Mouse (Mus musculus) kidney, postnatal 14 days (tissue): ENCODE data around the gene Wapl.

ENCODE experiments used
- DNase-seq: peaks from one replicate; pipeline ENCODE4 v3.0.0; 2022; ENCODE audit warnings: mixed read lengths

The Wapl gene

DNA sequence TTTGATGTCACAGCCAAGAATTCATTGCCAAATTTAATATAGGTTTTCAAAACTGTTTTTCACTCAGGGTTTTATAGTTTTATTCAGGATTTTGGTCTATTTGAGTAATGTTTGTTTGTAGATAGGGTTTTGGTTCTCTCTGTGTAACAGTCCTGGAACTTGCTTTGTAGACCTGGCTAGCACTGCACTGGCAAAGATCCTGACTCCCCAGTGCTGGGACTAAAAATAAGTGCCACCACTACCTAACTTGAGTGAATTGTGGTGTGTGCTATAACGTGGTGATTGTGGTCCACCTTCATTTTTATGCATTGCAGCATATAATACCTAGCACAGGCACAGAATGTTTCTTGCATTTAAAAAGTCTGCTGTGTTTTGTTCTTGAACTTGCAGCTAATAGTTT lies 23.6 kb downstream of the Wapl start:
- DNase-seq, result no peak

DNA sequence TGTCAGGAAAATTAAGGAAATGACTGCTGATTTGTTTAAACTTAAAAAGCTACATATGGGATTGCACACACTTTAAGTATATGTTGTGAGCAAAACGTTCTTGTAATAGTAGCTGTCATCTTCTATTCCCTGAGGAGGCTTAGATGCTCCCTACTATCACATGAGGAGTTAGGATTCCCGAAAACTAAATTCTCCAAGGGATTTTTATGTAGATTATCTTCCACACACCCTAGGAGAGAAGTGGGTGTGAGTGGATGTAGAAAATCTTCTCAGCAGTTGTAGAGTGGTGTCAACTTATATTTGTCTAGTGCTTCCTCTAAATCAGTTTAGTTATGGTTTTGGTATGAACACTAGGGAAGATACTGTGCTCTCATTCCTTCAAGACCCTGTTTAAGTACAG lies 36.5 kb downstream of the Wapl start:
- no peak for DNase-seq

DNA sequence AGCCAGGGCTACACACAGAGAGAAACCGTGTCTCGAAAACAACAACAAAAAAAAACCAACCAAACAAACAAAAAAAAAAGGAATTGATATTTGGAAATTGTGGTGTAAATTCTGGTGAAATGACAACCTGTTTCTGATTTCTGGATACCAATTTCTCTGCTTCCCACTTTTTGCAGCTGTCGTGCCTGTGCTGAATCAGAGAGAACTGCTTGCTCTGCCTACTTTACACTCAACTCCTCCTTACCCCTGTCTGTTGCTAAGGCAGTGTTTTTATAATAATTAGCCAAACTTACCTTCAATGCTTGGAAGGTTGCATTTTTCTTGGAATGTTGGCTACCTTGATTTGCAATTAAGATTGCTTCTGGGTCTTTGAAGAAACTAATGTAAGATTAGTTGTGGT lies 38.3 kb downstream of the Wapl start:
- DNase-seq, result peak; percentile 8

DNA sequence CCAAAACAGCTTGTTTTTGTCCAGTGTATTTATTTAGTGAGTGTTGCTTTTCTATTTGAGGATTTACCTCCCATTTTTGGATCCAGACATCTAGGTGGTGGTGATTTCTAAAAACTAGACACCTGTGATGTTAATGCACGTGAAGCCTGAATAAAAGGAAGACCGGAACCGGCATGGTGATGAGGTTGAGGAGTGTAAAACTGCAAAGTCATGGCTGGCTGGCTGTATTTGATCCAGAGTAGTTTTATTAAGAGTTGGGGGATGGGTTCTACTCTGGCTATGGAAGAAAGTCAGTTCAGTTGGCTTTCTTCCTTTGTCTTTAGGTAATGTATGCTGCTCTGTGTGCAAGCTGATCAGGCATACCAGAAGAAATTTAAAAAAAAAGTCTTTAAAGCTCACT lies 39.1 kb downstream of the Wapl start:
- DNase-seq, result peak; percentile 5

DNA sequence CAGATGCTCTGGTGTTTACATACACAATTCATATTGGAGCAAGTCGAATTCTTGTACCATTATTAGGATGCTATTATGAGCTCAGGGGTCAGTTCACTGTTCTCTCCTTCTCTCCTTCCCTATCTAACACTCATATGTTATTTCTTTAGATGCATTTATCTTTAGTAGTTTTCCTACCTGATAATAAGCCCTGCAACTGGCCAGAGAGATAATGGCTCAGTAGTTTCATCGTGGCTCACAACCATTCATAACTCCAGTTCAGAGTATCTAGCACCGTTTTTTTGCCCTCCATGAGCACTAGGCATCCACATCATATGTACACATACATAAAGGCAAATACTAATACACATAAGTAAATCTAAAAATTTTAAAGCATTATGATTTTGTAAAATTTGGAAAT lies 44.4 kb downstream of the Wapl start:
- DNase-seq, result no peak

DNA sequence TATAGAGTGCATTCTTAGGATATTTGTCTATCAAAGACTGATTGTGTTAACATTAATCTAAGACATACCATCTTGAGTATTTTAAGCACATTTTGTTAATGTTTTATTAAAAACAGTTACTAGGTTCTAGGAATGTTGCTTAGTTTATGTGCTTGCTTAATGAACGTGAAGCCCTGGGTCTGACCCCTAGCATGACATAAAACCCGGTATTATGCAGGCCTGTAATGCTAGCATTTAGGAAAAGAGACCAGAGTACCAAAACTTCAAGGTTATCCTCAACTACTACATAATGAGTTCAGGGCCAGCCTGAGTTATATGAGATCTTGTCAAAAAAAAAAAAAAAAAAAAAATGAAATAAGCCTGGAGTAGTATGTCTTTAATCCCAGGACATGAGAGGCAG lies 54.0 kb downstream of the Wapl start:
- DNase-seq, result peak; percentile 16

DNA sequence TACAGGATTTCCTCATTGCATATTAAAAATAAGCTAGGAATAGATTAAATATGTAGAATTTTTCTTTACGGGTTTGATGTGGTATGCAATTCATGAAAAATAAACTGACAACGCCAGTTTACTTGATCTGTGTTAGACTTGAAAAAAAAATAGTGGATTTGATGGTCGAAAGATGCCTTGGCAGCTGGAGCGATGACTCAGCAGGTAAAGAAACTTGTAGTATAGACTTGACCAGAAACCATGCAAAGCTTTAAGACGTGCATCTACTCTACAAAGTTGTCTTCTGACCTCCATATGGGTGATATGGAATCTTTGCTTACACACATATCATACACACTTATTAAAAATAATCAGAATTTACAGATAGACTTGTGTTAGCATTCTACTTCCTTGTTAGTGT lies 61.7 kb downstream of the Wapl start:
- DNase-seq, result no peak

DNA sequence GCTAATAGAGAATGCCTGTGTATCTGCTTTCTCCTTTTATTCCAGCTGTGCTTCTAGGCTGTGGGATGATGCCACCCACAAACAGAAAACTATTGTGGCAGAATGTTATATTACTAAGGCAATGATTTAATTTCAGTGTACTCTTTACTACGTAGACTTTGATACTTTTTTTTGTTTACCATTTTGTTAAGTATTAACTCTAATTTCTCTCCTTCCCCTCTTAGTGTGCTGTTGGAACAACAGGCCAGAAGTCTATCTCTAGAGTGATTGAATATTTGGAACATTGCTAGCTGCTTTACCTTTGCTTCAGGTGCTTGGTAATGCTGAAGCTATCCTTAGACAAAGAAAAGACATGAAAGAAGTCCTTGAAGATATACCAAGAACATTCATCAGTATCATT lies 71.7 kb downstream of the Wapl start:
- no peak for DNase-seq

DNA sequence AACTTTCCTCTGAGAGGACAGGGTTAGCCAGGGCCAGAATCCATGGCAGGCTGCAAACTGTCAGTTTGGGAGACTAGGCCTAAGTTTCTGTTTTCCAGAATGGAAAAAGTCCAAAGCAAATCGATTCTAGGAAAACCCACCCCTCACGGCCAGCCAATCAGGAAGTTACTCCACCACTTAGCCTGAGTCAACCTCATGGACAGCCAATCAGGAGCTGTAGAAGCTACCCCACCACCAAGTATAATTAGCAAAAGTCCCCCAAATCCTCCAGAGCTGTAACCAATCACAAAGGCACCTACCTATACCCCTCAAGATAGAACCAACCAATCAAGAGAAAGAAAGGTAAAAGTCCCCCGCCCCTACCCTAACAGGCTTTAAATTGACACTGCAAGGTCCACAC lies 82.0 kb downstream of the Wapl start:
- no peak for DNase-seq

DNA sequence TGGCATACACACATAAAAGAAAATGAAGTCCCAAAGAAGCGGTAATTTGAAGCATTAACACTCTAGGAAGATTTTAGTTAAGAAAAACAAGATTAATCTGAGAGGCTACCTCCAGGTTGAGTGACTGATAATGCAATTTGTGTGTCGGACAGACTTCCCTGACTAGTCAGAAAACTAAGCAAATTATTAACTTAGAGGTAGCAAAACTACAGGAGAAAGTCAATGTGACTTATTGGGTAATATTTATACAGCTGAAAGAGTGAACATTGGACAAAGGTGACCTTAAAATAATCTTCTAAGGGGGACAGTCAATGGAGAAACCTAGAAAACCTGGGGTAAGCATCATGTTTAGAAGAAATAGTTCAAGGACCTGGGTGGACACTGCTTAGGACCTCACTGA lies 86.2 kb downstream of the Wapl start:
- DNase-seq, result no peak

DNA sequence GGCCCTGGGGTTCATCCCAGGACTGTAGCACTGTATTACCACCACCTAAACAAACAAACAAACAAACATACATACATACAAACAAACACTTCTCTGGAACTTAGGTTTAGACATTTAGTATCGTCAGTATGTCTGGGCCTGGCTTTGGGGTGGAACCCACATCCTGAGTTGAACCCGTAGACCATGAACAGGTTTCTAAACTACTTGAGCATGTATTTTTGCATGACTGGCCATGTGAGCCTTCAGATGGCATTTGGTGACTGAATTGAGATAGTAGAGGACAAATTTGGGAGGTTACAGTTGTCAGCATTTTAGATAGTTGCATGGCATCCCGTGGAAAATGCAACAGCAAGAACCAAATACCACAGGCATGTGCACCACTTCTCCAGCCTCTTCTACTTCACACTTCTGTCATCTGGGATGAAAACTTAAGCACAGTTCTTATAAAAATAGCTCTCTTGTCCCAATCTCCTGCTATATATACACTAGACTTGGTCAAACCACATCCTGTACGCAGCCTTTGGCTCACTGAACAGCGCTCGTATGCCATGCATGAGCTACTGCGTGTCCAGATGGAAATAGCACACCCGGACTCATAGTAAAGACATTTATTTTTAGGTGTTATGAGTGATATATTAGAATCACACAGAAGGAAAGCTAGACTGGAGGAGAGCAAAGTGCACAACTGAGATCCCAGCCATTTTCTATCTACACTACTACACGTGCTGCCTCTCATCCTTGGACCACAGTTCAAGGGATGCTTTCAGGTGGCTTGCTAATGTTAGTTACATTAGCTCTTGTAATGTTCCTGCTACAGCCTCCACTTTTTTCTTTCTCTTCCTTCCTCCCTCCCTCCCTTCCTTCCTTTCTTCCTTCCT lies 87.6 kb downstream of the Wapl start:
- no peak for DNase-seq

DNA sequence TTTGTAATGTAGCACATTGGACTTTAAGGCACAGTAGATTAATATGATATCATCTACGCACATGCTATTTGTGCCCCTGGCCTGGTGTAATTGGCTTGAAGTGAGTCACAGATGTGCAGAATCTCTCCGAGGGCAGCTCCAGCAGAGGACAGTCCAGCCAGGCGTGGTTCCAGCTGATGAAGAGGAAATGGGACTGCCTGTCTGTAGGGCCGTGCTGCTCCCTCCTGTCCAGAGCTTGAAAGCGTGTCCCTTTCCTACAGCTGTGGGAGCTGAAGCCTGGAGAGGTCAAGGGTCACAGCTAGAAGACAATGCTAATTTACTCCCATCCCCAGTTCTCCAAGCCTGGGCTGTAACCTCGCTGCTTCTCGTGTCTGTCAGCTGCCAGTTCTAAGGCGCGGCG lies 89.0 kb downstream of the Wapl start:
- no peak for DNase-seq

DNA sequence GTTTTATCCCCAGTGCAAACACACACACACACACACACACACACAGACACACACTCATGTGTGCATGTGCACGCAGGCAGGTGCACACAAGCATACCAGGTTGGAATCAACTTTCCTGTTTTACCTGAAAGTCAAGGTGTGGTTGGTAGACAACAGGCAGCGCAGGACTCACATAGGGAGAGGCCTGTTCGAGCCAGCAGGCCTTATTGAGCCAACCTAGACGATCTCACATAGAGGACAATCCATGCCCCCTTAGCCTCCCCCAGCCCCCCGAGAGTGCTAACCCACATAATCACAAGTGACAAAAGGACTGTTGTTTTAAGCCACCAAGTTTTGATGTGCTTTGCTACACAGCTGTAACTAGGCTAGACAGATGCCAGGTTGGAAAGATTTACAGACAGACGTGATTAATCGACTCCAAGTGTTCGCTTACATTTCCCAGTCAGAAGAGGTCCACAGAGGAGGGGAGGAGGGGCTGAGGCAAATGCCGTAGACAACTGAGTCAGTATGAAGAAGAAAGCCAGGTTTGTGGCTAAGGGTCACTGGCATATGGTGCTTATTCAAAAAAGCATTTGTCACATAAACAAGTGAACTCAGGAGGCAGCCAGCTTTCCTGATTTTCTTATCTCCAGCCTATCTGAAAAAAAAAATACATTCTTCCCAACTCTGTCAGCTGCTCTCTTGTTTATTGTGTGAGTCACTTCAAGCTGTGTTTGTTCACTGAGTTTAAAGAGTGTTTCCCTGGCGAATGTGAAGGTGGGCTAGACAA lies 90.2 kb downstream of the Wapl start:
- no peak for DNase-seq

DNA sequence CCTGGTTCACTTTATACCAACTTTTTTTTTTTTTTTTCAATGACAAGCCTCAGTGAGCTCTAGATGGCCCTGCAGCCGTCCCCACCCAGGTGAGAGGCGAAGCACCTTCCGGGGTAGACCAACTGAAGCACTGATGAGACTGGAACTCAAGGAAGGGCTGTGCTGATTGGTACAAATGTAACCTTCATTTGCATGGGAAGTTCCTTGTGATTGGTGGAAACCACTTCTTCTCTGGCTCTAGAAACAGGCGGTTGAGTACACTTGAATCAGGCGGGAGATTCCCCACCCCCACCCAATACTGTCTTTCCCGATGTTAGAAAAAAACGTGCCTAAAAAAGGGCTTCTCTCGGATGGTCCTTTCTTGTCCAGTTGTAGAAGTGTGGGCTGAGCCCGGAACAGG lies 91.2 kb downstream of the Wapl start:
- no peak for DNase-seq

DNA sequence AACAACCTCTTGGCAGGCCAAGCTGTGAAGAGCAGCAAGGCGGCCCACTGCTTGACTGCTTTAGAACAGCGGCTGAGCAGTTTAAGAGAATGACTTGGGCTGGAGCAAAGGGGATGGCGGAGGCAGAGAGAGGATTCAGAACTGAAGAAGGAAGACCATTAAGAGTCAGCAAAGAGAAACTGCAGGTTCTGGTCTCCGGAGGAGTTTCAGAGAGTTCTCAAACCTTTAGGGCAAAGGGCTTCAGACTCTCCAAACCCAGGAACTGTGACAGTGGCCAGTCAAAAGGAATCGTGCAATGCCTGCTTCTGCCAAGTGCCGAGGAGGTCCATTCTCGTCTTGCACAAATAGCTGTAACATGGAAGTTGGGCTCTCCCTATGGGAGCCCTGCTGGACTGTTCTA lies 91.7 kb downstream of the Wapl start:
- no peak for DNase-seq

DNA sequence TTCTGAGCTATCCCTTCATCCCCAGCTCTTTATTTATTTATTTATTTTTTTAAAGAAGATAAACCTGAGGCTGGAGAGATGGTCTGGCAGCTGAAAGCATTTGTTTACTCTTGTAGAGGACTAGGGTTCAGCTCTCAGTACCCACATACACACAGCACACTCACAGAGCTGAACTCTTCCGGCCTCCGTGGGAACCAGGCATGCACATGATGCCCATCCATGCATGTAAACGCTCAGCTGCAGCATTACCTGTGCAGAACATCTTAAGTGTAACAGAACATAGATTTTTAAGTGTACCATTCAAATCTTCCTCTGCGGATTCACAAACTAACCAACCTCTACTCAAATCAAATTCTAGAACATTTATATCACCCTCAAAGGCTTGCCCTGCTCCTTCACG lies 92.5 kb downstream of the Wapl start:
- no peak for DNase-seq

DNA sequence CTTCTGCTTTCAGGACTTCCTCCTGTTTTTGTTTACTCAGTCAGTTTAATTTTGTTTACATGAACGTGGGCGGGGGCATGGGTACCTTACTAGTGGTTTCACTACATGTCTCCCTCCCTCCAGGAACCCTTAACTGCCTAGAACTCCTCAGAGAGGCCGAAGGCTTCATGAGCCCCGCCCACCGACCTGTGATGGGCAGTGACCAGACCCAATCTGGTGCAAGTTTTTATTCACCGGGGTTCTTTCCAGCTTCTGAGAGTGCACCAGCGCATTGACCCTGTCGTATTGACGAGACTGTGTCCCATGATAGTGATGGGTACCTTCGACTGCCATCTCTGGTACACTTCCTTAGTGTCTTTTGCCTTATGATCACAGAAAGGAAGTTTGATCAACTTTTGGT lies 94.6 kb downstream of the Wapl start:
- peak; percentile 84 for DNase-seq

DNA sequence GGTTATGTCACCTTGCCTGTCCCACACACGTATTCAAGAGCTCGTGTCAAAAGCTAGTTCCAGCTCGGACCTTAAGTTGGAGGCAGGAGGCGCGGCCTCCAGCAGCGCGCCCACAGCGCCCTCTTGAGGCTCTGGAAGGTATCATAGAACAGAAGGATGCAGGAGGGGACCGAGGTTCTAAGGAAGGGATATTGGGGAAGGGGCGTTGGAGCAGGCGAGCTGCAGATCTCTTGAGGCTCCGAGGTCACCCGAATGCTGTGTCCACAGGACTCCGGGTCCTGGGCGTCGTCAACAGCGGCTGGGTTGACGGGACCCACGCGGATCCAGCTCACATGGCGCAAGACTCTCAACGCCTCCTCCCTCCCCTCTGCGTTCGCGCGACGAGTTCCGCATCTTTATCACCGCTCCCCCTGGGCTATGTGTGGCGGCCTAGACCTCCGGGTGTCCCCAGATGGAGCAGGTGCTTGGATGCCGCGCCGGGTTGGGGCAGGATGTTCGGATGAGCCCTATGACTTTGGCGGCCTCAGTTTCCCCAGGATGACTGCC lies 95.4 kb downstream of the Wapl start:
- DNase-seq, result peak; percentile 81

DNA sequence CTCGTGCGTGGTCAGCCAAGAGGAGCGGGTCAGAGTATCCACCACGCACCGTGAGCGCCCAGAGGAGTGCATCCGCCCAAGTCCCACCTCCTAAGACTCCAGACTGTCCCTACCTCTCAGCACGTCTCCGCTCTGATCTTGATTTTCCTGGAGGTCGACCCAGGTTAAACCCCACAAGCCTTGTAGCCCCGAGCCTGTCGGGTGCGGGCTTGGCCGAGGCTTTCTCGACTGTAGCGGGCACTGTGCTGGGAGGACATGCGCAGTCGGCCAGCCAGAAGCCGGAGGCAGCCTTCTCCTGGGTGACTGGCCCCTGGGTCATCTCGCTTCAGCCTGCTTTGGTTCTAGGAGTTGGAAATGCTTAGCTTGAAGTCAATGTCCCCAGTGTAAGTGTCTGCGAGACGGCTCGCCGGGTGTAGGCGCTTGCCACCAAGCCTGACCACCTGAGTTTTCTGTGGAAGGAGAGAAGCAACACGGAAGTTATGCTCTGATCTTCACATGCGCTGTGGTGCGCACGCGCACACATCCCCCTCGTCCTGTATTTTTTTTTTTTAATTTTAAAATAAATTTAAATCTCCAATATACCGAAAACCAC lies 95.9 kb downstream of the Wapl start:
- DNase-seq, result peak; percentile 34

DNA sequence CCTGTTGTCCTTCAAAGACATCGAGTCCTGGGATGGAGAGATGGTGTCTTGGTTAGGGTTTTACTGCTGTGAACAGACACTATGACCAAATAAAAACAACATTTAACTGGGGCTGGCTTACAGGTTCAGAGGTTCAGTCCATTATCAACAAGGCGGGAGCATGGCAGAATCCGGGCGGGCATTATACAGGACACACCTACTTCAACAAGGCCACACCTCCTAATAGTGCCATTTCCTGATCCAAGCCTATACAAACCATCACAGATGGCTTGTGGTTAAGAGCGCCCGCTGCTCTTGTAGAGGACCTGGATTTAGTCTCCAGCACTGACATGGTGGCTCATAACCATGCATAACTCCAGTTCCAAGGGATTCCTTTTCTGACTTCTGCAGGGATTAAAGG lies 96.7 kb downstream of the Wapl start:
- DNase-seq, result no peak

DNA sequence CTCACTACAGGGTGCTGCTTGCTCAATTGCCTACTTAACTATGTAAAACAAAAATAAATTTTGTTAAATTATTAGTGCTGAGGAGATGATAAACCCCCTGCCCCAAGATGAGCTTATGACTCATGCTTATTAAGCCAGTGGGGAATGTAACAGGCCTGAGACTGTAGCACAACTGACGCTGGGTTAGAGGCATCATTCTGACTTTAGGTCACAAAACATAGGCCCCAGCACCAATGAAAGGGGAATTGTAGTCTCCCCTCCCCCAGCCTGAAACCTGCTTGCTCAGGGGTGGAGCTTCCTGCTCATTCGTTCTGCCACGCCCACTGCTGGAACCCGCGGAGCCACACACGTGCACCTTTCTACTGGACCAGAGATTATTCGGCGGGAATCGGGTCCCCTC lies 97.9 kb downstream of the Wapl start:
- no peak for DNase-seq

DNA sequence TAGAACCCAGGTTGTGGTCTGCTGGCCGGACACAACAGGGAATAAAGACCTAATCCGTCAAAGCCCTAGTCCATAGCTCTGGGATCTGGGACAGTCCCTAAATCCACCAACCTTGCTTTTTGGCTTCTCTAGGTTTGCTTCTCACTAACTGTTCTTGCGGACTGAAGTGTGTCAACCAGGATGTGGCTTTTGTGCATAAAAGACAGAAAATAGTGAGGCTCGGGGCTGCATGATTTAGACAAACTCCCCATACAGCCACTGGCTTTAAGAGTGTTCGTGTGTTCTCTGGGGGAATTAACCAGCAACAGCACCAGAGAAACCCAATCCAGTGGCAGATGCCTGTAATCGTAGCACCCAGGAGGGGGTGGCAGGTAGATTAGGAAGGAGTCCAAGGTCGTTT lies 98.4 kb downstream of the Wapl start:
- DNase-seq, result no peak

DNA sequence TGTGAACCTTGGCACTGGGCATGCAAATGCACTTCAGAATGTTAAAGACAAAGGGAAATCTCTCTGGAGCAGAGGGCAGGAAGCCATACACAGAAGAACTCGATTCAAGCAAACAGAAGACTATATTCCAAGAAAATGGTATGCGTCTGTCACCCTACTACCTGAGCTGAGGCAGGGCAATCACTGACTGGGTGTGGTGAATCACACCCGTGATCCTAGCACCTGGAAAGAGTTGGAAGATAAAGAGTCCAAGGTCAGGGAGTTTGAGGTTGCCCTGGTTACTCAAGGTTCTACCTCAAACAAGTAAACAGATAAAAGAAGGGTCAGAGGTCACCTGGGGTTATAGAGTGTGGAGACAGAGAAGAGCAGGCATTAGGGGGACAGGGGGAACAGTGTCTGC lies 100.0 kb downstream of the Wapl start:
- DNase-seq, result no peak

DNA sequence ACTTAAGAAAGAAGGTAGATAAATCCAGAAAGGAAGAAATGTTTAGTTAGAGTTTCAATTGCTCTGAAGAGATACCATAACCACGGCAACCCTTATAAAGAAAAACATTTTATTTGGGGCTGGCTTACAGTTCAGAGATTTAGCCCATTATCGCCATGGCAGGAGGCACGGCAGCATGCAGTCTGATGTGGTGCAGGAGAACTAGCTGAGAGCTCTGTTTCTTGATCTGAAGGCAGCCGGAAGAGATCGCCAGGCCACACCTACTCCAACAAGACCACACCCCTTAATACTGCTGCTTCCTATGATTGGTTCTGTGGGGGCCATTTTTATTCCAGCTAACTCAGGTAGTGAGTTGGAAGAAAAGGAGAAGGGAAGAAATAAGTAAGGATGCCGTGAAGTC lies 100.5 kb downstream of the Wapl start:
- no peak for DNase-seq
